Mouse (Mus musculus): ENCODE measurements around the gene Nhlrc3. TPM values are rescaled to one million over a fixed set of nuclear protein-coding genes. Genes with fewer than 3 reads are reported as not detected.

Gene Nhlrc3
- polyA plus RNA-seq, 1 experiment from 2014 or later: 10.3 TPM

- Histone ChIP-seq H3K9ac (ENCODE audit: low read length) (no peak overlapping the region), H3K36me3 (ENCODE audit: control insufficient read depth, insufficient read depth, low read length) (no peaks in the 10 kb centered on the region), H3K4me2 (ENCODE audit: low read depth) (no peak overlapping the region), H3K4me1 (ENCODE audit: control insufficient read depth, insufficient read depth, low read length) (no peaks in the 10 kb centered on the region), H3K27me3 (ENCODE audit: control insufficient read depth, insufficient read depth, low read length) (no peaks in the 10 kb centered on the region), H3K9me3 (ENCODE audit: control insufficient read depth, low read length) (no peaks in the 10 kb centered on the region), H3K27ac (ENCODE audit: low read depth, low read length) (no peak overlapping the region), H3K4me3 (ENCODE audit: low read depth, low read length) (no peak overlapping the region)
- WGBS: 80% methylated on average over 7 of the region's 7 CpGs
- no peak for ATAC-seq (ENCODE audit: insufficient read depth, low FRiP score, low TSS enrichment)
- no peak for DNase-seq (ENCODE audit: low spot score)
Measured at GRCm38 (mm10) chr3:53417701-53418100, 45.4 kb downstream of the Nhlrc3 start.

DNA sequence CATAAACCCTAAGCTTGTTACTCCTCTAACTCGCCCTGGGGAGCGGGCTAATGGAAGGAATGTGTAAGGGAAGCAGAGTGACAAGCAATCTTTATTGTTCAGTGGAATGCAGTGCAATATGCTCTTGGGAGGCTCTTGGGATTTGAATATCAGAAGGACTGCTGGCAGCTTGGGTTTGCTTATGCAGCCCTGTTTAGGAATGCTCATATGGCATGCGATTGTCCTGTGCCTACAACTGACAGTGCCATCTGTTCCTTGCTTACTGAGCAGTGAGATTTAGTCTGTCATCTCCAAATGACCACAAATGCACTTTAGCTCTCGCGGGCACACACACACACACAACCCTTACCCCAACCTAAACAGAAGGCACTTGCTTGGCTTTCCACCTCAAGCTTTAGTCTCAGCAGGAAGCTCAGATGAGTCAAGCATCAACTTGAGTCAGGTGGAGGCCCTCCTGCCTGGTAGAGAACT is 47.1 kb downstream of the Nhlrc3 start:
- no peak overlapping the region for H3K9ac ChIP-seq (ENCODE audit: low read length)
- no peak overlapping the region for H3K4me2 ChIP-seq (ENCODE audit: low read depth)
- no peaks in the 10 kb centered on the region for H3K36me3 ChIP-seq (ENCODE audit: control insufficient read depth, insufficient read depth, low read length)
- no peaks in the 10 kb centered on the region for H3K27me3 ChIP-seq (ENCODE audit: control insufficient read depth, insufficient read depth, low read length)
- no peak overlapping the region for H3K4me3 ChIP-seq (ENCODE audit: low read depth, low read length)
- ATAC-seq (ENCODE audit: insufficient read depth, low FRiP score, low TSS enrichment) (no peak), DNase-seq (ENCODE audit: low spot score) (no peak)
- no peaks in the 10 kb centered on the region for H3K4me1 ChIP-seq (ENCODE audit: control insufficient read depth, insufficient read depth, low read length)
- no peak overlapping the region for H3K27ac ChIP-seq (ENCODE audit: low read depth, low read length)
- H3K9me3 ChIP-seq (ENCODE audit: control insufficient read depth, low read length): no peaks in the 10 kb centered on the region
- 49% methylated on average over 5 of the region's 5 CpGs for WGBS

GRCm38 (mm10) chr3:53413959-53414358 is 49.2 kb downstream of the Nhlrc3 start:
- no peak for DNase-seq (ENCODE audit: low spot score)
- ATAC-seq (ENCODE audit: insufficient read depth, low FRiP score, low TSS enrichment): no peak
- no peak overlapping the region for H3K27ac ChIP-seq (ENCODE audit: low read depth, low read length)
- no peaks in the 10 kb centered on the region for H3K4me1 ChIP-seq (ENCODE audit: control insufficient read depth, insufficient read depth, low read length)
- H3K27me3 ChIP-seq (ENCODE audit: control insufficient read depth, insufficient read depth, low read length): no peaks in the 10 kb centered on the region
- no peak overlapping the region for H3K9ac ChIP-seq (ENCODE audit: low read length)
- H3K4me3 ChIP-seq (ENCODE audit: low read depth, low read length): no peak overlapping the region
- no peaks in the 10 kb centered on the region for H3K9me3 ChIP-seq (ENCODE audit: control insufficient read depth, low read length)
- H3K4me2 ChIP-seq (ENCODE audit: low read depth): no peak overlapping the region
- H3K36me3 ChIP-seq (ENCODE audit: control insufficient read depth, insufficient read depth, low read length): no peaks in the 10 kb centered on the region
- WGBS: 79% methylated on average over 3 of the region's 3 CpGs

DNA sequence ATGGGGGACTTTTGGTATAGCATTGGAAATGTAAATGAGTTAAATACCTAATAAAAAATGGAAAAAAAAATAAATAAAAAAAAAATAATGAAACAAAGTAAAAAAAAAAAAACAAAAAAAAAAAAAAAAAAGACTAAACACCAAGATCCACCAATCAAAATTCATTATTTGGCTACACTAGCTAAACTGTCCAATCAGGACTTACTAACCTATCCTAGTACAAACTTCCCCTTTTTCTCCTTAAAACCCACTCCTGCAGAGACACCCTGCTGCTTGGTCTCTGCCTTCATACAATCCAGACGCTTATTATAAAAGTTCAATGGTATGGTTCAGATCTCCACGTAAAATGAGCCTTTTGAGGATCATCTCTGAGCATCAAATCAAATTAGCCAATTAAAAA is 49.7 kb downstream of the Nhlrc3 start:
- Histone ChIP-seq H3K27ac (ENCODE audit: low read depth, low read length) (no peak overlapping the region), H3K4me2 (ENCODE audit: low read depth) (no peak overlapping the region), H3K36me3 (ENCODE audit: control insufficient read depth, insufficient read depth, low read length) (no peaks in the 10 kb centered on the region), H3K9me3 (ENCODE audit: control insufficient read depth, low read length) (no peaks in the 10 kb centered on the region), H3K9ac (ENCODE audit: low read length) (no peak overlapping the region), H3K27me3 (ENCODE audit: control insufficient read depth, insufficient read depth, low read length) (no peaks in the 10 kb centered on the region), H3K4me1 (ENCODE audit: control insufficient read depth, insufficient read depth, low read length) (no peaks in the 10 kb centered on the region), H3K4me3 (ENCODE audit: low read depth, low read length) (no peak overlapping the region)
- no peak for DNase-seq (ENCODE audit: low spot score)
- WGBS: 53% methylated on average over 2 of the region's 2 CpGs
- no peak for ATAC-seq (ENCODE audit: insufficient read depth, low FRiP score, low TSS enrichment)

GRCm38 (mm10) chr3:53412259-53412658 is 50.9 kb downstream of the Nhlrc3 start:
- Histone ChIP-seq H3K4me3 (ENCODE audit: low read depth, low read length) (no peak overlapping the region), H3K27ac (ENCODE audit: low read depth, low read length) (no peak overlapping the region), H3K9ac (ENCODE audit: low read length) (no peak overlapping the region), H3K27me3 (ENCODE audit: control insufficient read depth, insufficient read depth, low read length) (no peaks in the 10 kb centered on the region), H3K4me2 (ENCODE audit: low read depth) (no peak overlapping the region), H3K4me1 (ENCODE audit: control insufficient read depth, insufficient read depth, low read length) (no peaks in the 10 kb centered on the region), H3K36me3 (ENCODE audit: control insufficient read depth, insufficient read depth, low read length) (no peaks in the 10 kb centered on the region), H3K9me3 (ENCODE audit: control insufficient read depth, low read length) (no peaks in the 10 kb centered on the region)
- no peak for DNase-seq (ENCODE audit: low spot score)
- 89% methylated on average over 5 of the region's 5 CpGs for WGBS
- no peak for ATAC-seq (ENCODE audit: insufficient read depth, low FRiP score, low TSS enrichment)

GRCm38 (mm10) chr3:53410031-53410430 is 53.1 kb downstream of the Nhlrc3 start:
- ATAC-seq (ENCODE audit: insufficient read depth, low FRiP score, low TSS enrichment) (no peak), DNase-seq (ENCODE audit: low spot score) (no peak)
- Histone ChIP-seq H3K9me3 (ENCODE audit: control insufficient read depth, low read length) (no peaks in the 10 kb centered on the region), H3K36me3 (ENCODE audit: control insufficient read depth, insufficient read depth, low read length) (no peaks in the 10 kb centered on the region), H3K27ac (ENCODE audit: low read depth, low read length) (no peak overlapping the region), H3K4me2 (ENCODE audit: low read depth) (no peak overlapping the region), H3K9ac (ENCODE audit: low read length) (no peak overlapping the region), H3K4me1 (ENCODE audit: control insufficient read depth, insufficient read depth, low read length) (no peaks in the 10 kb centered on the region), H3K27me3 (ENCODE audit: control insufficient read depth, insufficient read depth, low read length) (no peaks in the 10 kb centered on the region), H3K4me3 (ENCODE audit: low read depth, low read length) (no peak overlapping the region)
- 74% methylated on average over 6 of the region's 6 CpGs for WGBS

GRCm38 (mm10) chr3:53407145-53407544 is 56.0 kb downstream of the Nhlrc3 start:
- Histone ChIP-seq H3K9me3 (ENCODE audit: control insufficient read depth, low read length) (no peaks in the 10 kb centered on the region), H3K9ac (ENCODE audit: low read length) (no peak overlapping the region), H3K36me3 (ENCODE audit: control insufficient read depth, insufficient read depth, low read length) (no peaks in the 10 kb centered on the region), H3K27me3 (ENCODE audit: control insufficient read depth, insufficient read depth, low read length) (no peaks in the 10 kb centered on the region), H3K4me3 (ENCODE audit: low read depth, low read length) (no peak overlapping the region), H3K27ac (ENCODE audit: low read depth, low read length) (no peak overlapping the region), H3K4me1 (ENCODE audit: control insufficient read depth, insufficient read depth, low read length) (no peaks in the 10 kb centered on the region), H3K4me2 (ENCODE audit: low read depth) (no peak overlapping the region)
- ATAC-seq (ENCODE audit: insufficient read depth, low FRiP score, low TSS enrichment) (no peak), DNase-seq (ENCODE audit: low spot score) (no peak)
- 82% methylated on average over 1 of the region's 1 CpGs for WGBS

Other genes with a start within 250 kb of the Nhlrc3 start
- gene Proser1, start 334 bp upstream of the Nhlrc3 start, polyA plus RNA-seq (2014; fragmentation: Nextera tagmentation; extraction: Ambion mirVana): 23.5 and 23.8 TPM in 2 replicates
- gene Stoml3, start 25.3 kb upstream of the Nhlrc3 start, polyA plus RNA-seq (2014; fragmentation: Nextera tagmentation; extraction: Ambion mirVana): not detected in 2 replicates
- 2.9 and 3.5 TPM in 2 replicates for gene Frem2, start 194.0 kb upstream of the Nhlrc3 start, polyA plus RNA-seq (2014; fragmentation: Nextera tagmentation; extraction: Ambion mirVana)

Measured in neural tube, embryonic 11.5 days (tissue).